Mouse (Mus musculus) spleen, postnatal 4 days (tissue): ENCODE measurements around the gene Kif13a.
A peak's percentile ranks its signal among the peaks of the same experiment; 100 is the strongest.

Source experiments
- DNase-seq, 2 experiments: peaks; one replicate each; pipeline ENCODE4 v3.0.0; 2022; ENCODE audit warnings: low spot score in 2 of 2

The Kif13a gene

DNA sequence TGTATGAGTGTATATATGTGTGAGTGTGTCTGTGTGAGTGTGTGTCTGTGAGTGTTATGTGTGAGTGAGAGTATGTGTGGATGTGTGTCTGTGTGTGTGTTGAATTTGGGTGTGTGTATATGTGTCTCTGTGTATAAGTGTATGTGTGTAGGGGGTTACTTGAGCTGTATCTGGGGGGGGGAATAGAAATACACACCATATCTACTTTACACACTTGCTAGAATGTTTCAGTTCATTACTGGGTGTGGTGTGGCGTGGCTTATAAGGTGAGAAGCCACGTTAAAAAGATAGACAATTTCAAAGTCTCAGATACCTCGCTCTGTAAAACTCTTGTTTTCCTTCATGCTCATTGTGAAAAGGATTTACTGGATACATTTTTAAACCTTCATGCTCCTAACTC is 152.2 kb downstream of the Kif13a start:
- DNase-seq, result no peak

- no peak for DNase-seq
Observed at GRCm38 (mm10) chr13:46776636-46777305, 152.9 kb downstream of the Kif13a start.

- DNase-seq, result no peak
Observed at GRCm38 (mm10) chr13:46774998-46775397, 154.7 kb downstream of the Kif13a start.

GRCm38 (mm10) chr13:46772581-46772980 is 157.1 kb downstream of the Kif13a start:
- DNase-seq, result no peak

DNA sequence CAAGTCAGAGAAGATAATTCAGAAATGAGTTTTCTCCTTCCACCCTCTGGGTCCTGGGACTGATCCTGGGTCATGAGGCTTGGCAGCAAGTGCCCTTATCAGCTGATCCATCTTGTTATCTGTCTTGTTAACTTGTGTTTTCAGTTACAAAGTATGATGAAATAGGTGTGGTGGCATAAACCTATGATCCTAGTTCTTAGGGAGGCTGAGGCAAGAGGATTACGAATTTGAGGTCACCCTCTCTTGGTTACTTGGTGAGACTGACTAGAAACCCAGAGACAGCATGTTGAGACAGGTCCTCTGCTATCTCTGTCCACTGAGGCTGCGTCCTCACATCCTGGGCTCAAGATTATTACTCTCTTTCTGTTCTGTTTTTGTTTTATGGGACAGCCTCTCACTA is 164.3 kb downstream of the Kif13a start:
- no peak for DNase-seq

DNA sequence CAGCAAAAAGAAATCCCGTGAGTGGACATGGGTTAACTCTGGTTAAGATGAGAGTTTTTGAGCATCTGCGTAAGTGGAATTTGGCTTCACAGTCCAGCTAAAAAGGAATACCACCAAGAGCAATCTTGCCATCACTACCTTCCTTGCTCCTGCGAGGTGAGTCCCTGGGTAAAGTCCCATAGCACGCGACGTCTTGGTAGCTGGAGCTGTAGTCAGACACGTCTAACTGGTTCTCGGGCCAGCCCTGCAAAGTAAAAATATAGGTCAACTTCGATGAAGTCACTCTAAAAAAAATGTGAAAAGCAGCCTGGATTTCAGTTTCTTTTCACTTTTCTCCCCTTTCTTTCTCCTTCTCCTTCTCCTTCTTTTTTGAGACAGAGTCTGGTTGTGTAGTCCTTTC is 166.5 kb downstream of the Kif13a start:
- no peak for DNase-seq

GRCm38 (mm10) chr13:46760921-46761320 is 168.7 kb downstream of the Kif13a start:
- no peak for DNase-seq

GRCm38 (mm10) chr13:46759281-46759809 is 170.3 kb downstream of the Kif13a start:
- DNase-seq, result no peak

DNA sequence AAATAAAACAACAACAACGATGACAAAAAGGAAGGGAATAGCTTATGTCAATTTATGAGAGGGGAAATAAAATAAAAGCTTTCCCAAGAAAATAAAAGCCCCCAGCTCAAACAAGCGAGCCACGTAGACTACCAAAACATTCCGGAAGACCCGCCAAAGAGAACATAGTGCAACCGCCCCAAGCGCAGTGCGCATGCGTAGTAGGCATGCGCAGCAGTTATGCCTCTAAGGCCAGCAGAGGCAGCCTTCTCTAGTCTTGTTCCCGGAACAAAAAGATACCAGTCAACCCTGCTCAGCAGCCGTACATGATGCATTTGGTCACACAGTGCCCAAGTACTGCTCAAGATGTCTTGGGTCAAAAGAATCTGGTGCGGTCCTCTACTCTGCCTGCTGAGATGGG is 171.0 kb downstream of the Kif13a start:
- no peak for DNase-seq

DNA sequence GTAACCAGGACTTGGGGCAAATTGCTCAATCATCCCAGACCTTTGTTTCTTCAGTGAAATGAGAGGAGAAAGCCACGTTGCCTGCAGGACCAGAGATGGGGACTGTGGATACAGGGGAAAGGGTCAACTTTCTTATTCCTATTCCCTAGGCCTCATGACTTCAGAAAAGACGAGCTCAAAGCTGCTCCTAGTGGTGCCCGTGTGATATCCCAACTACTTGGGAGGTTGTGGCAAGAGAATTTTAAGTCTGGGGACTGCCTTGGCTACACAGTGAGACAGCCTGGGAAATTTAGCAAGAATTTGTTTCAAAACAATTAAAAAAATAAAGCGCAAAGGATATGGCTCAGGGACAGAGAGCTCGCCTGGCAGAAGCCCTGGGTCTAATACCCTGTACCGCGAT is 171.7 kb downstream of the Kif13a start:
- DNase-seq, result no peak

DNA sequence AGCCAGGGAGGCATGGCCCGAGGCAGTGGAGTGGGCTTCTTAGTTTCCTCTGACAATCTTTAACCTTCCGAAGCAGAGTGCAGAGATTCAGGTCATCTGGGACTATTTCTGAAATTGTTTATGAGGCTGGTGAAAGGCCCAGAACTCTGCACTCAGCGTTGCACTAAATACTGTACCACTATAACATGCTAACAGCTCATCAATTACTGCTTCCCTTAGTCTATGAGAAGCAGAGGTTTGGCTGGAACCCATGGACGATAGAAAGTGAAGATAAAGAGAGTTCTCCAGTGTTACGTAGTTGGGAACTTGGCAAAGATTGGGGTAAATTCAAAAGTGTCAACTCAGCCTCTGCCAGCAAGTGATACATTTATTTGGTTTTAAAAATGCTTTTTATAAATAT is 176.4 kb downstream of the Kif13a start:
- DNase-seq, result no peak

GRCm38 (mm10) chr13:46752566-46753229 is 177.0 kb downstream of the Kif13a start:
- DNase-seq, result no peak

GRCm38 (mm10) chr13:46748138-46748873 is 181.4 kb downstream of the Kif13a start:
- DNase-seq, result no peak

DNA sequence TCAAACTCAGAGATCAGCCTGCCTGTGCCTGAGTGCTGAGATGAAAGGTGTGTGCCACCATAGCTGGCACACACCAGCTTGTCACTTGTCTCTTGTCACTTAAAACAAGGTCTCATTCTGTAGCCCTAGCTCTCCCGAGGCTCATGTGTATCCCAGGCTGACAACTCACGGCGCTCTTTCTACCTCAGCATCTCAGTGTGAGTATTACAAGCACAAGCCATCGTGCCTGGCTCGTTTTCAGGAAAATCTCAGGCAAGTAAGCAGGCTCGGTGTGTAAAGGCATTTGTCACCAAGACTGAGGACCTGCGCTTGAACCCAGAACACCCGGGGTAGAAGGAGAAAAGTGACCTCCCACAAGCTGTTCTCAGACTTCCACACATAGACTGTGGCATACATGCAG is 185.8 kb downstream of the Kif13a start:
- DNase-seq, result no peak

- no peak for DNase-seq
Observed at GRCm38 (mm10) chr13:46742367-46742766, 187.3 kb downstream of the Kif13a start.

DNA sequence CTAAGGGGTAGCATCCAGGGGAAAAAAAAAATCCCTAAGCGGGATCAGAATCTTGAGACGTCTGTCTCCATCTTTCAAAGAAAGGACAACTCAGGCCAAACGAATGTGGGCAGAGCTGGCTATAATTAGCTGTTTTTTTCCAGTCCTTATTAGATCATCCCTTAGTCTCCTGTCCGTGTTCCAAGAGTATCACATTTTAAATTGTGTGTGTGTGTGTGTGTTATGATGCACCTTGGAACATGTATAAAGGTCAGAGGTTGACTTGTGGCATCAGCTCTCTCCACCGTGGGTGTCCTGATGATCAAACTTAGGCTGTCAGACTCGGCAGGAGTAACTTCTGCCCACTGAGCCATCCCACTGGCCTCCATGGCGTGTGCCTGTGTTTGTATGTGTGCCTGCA is 190.2 kb downstream of the Kif13a start:
- no peak for DNase-seq

DNA sequence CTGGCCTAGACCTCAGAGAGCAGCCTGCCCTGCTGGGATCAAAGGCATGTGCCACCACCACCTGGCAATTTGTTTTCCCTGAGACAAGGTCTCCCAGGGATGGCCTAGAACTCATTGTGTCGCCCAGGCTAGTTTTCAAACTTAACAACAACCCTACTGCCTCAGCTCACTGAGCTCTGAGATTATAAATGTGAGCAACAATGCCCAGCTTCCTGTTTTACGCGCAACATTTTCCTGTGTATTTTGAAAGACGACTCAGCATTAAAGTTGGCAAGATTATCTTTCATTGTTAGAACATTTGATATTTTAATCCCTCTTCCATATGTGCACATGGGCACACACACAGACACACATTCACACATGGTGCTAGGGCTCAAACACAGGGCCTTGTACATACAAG is 192.2 kb downstream of the Kif13a start:
- DNase-seq, result no peak

GRCm38 (mm10) chr13:46736479-46736865 is 193.2 kb downstream of the Kif13a start:
- DNase-seq, result peak in 1 of 2 experiments; percentile 69

DNA sequence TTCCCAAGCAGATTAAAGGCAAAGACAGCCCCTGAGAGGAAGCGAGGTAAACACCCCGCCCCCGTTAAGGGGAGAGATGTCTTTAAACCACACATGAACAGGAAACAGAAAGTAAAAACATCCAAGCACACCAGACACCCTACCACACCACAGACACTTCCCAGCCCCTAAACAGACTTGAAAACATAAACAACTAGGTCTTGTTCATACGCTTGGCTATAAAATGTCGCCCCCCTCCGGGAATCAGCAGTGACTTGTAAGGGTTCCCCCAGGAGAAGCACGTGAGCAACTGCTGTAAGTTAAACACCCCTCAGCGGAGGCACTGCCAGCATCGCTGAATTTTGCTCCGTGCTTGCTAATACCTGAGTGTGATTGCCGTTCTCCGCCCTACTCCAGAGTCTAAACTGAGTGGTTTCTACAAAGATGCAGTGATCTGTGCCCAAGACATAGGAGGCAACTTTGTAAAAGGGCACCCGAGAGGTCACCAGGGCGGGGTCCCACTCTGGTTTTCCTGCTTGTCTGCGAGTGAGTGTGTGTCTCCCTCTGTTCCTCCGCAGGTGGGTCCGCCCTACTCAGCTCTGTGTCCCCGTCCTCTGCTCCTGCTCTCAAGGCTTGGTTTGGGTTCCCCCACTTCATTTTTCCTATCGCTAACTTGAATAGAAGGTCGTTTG is 193.7 kb downstream of the Kif13a start:
- DNase-seq, result peak; percentile 60 to 81

DNA sequence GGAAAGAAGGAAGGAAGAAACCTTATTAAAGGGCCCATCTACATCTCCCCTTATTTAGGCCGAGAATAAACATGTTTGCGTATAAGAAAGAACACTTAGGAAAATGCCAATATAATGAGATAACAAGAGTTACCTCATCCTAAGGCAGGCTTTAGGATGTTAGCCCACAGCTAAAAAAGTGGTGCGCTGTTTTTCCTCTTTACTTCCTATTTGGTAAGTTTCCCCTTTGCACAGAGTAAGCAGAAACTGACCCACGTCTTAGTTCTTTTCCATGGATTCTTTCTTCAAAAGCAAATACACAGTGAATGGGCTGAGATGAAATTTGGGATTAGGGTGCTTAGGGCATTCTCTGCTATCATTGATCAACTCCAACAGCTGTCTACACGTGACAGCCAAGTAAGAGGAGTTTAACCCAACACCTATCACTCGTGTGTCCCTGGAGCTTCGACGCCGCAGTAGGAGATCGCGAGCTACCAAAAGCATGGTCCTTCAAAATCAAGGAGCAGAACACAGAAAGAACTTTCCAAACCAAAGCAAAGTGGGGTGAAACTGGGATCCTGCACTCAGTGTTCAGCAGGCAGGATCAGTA is 194.4 kb downstream of the Kif13a start:
- no peak for DNase-seq

- no peak for DNase-seq
Observed at GRCm38 (mm10) chr13:46729998-46730397, 199.7 kb downstream of the Kif13a start.

GRCm38 (mm10) chr13:46728411-46728810 is 201.3 kb downstream of the Kif13a start:
- DNase-seq, result no peak
